In genomic region chr1:190171750-190172149, GRCm38 (mm10) we compare ENCODE assay signal across 8 mouse cellular contexts. TPM values are rescaled to one million over a fixed set of nuclear protein-coding genes. Genes with fewer than 3 reads are reported as not detected.
DNase-seq lines count a peak whose midpoint lies in the region; ATAC-seq and TF ChIP-seq lines count a peak whose summit lies in the region.
"Had no signal": no experiment of that assay in that cellular context is flagged by ENCODE, and none has a peak within 500 bp of the region (broad histone marks: within the 10 kb centered on the region; RNA-seq: fewer than 3 reads in every experiment).

No protein-coding gene starts in this region.

- TF ChIP-seq POLR2A in liver, adult 2 months (IDR thresholded peaks at IDR 0.05; ENCODE audit: extremely low read depth, insufficient read depth, low read length), result peak; percentile 57; the same call in 1 of the 2 replicates

- peaks cover 20% of the 10 kb centered on the region for H3K79me2 ChIP-seq in liver, adult 2 months (ENCODE audit: control insufficient read depth, insufficient read depth, low read length)

- no peaks in the 10 kb centered on the region for H3K9me3 ChIP-seq in forebrain, postnatal 0 days (ENCODE audit: low read length)
- no peaks in the 10 kb centered on the region for H3K9me3 ChIP-seq in intestine, postnatal 0 days (ENCODE audit: control insufficient read depth)
- no peaks in the 10 kb centered on the region for H3K9me3 ChIP-seq in neural tube, embryonic 13.5 days

- H3K27me3 ChIP-seq in liver, adult 2 months (ENCODE audit: control insufficient read depth, insufficient read depth, low read length), result no peaks in the 10 kb centered on the region
- peaks cover 54% of the 10 kb centered on the region for H3K27me3 ChIP-seq in forebrain, postnatal 0 days (ENCODE audit: insufficient read depth, low read length)
- H3K27me3 ChIP-seq in intestine, postnatal 0 days (replicated peaks; ENCODE audit: control insufficient read depth, insufficient read depth, low read length), result peaks cover 63% of the 10 kb centered on the region
- peaks cover 57% of the 10 kb centered on the region for H3K27me3 ChIP-seq in neural tube, embryonic 13.5 days

- H3K9ac ChIP-seq in liver, adult 2 months (ENCODE audit: low read depth, low read length), result peak overlapping the region; percentile 89
- H3K9ac ChIP-seq in forebrain, postnatal 0 days, result no peak overlapping the region
- no peak overlapping the region for H3K9ac ChIP-seq in intestine, postnatal 0 days (ENCODE audit: low read depth, low read length)
- no peak overlapping the region; the same call in 1 of the 2 replicates for H3K9ac ChIP-seq in neural tube, embryonic 13.5 days

- 3% methylated on average over 12 of the region's 12 CpGs for WGBS in liver, adult 2 months
- 3% methylated on average over 12 of the region's 12 CpGs for WGBS in forebrain, postnatal 0 days
- 2% methylated on average over 12 of the region's 12 CpGs for WGBS in intestine, postnatal 0 days
- whole genome bisulfite sequencing in neural tube, embryonic 13.5 days, result under 1% methylated on average over 12 of the region's 12 CpGs

- no peak for TF ChIP-seq CTCF in liver, adult 2 months (IDR thresholded peaks at IDR 0.05; ENCODE audit: low read depth, low read length)
- no peak for TF ChIP-seq CTCF in forebrain, postnatal 0 days (IDR thresholded peaks at IDR 0.05; ENCODE audit: low read depth)
- TF ChIP-seq CTCF in intestine, postnatal 0 days (IDR thresholded peaks at IDR 0.05; ENCODE audit: low read depth), result no peak

- DNase-seq in liver, adult 2 months (ENCODE audit: extremely low read depth, low read depth, low spot score), result peak; percentile 74
- DNase-seq in liver (no peak), adipocyte (ENCODE audit: low spot score) (no peak)
- no peak for DNase-seq in forebrain, postnatal 0 days

- ATAC-seq in forebrain, postnatal 0 days, result no peak
- ATAC-seq in intestine, postnatal 0 days, result no peak
- ATAC-seq in neural tube, embryonic 13.5 days (ENCODE audit: low read depth), result no peak
- ATAC-seq in frontal cortex, adult (ENCODE audit: low TSS enrichment), result no peak

- H3K4me3 ChIP-seq in liver, adult 2 months (ENCODE audit: insufficient read depth, low read depth, low read length), result peak overlapping the region; percentile 86
- H3K4me3 ChIP-seq in forebrain, postnatal 0 days (ENCODE audit: low read depth, low read length), result peak overlapping the region; percentile 58; the same call in 1 of the 2 replicates
- no peak overlapping the region for H3K4me3 ChIP-seq in intestine, postnatal 0 days (ENCODE audit: low read depth, low read length)
- H3K4me3 ChIP-seq in neural tube, embryonic 13.5 days, result peak overlapping the region; percentile 63

- peak overlapping the region; percentile 94 for H3K27ac ChIP-seq in liver, adult 2 months (replicated peaks; ENCODE audit: insufficient read depth, low read depth, low read length)
- no peak overlapping the region for H3K27ac ChIP-seq in forebrain, postnatal 0 days (ENCODE audit: low read depth, low read length)
- H3K27ac ChIP-seq in intestine, postnatal 0 days (ENCODE audit: low read depth, low read length), result no peak overlapping the region
- H3K27ac ChIP-seq in neural tube, embryonic 13.5 days (replicated peaks), result no peak overlapping the region
- H3K27ac ChIP-seq: kidney, postnatal 0 days had no signal

- H3K4me2 ChIP-seq in forebrain, postnatal 0 days (ENCODE audit: low read depth), result 0 out of 2 replicates have a peak overlapping the region, but pooled peaks have one; percentile 97
- H3K4me2 ChIP-seq in intestine, postnatal 0 days (replicated peaks; ENCODE audit: low read depth), result 0 out of 2 replicates have a peak overlapping the region, but pooled peaks have one; percentile 7
- peak overlapping the region; percentile 83 for H3K4me2 ChIP-seq in neural tube, embryonic 13.5 days

- no peaks in the 10 kb centered on the region for H3K36me3 ChIP-seq in liver, adult 2 months (ENCODE audit: control insufficient read depth, insufficient read depth, low read length)
- H3K36me3 ChIP-seq in forebrain, postnatal 0 days (ENCODE audit: insufficient read depth), result no peaks in the 10 kb centered on the region
- H3K36me3 ChIP-seq in intestine, postnatal 0 days (ENCODE audit: control insufficient read depth, insufficient read depth), result no peaks in the 10 kb centered on the region
- no peaks in the 10 kb centered on the region for H3K36me3 ChIP-seq in neural tube, embryonic 13.5 days

- peaks cover 6% of the 10 kb centered on the region for H3K4me1 ChIP-seq in liver, adult 2 months (ENCODE audit: control insufficient read depth, insufficient read depth, low read length)
- 0 out of 2 replicates have a peak, but pooled peaks cover 8% of the 10 kb centered on the region for H3K4me1 ChIP-seq in forebrain, postnatal 0 days (ENCODE audit: insufficient read depth)
- H3K4me1 ChIP-seq in intestine, postnatal 0 days (replicated peaks; ENCODE audit: control insufficient read depth, insufficient read depth, low read length), result no peaks in the 10 kb centered on the region; the same call in 1 of the 2 replicates
- peaks cover 74% of the 10 kb centered on the region for H3K4me1 ChIP-seq in neural tube, embryonic 13.5 days (replicated peaks)

RNA-seq across cellular contexts. Expression of gene Prox1, which starts 1.2 kb away (rescaled TPM):
- total RNA-seq in liver, adult 2 months (2014; rRNA removed), result 20.1 and 27.1 TPM in 2 replicates
- polyA plus RNA-seq in liver, adult 2 months (2012; rRNA removed), result 22.2 and 23.0 TPM in 2 replicates
- total RNA-seq in forebrain, postnatal 0 days (2014; rRNA removed), result 13.4 and 24.8 TPM in 2 replicates
- 6.2 and 16.2 TPM in 2 replicates for polyA plus RNA-seq in forebrain, postnatal 0 days (2015; fragmentation: Nextera tagmentation; extraction: Ambion mirVana)
- 1.4 and 1.5 TPM in 2 replicates for polyA plus RNA-seq in intestine, postnatal 0 days (2015; fragmentation: Nextera tagmentation; extraction: Ambion mirVana)
- polyA plus RNA-seq in neural tube, embryonic 13.5 days (2015; fragmentation: Nextera tagmentation; extraction: Ambion mirVana), result 12.4 and 15.0 TPM in 2 replicates

Comparison
In these comparisons a context has a peak if more than half of its experiments do, and no peak if none do; other contexts are left out.
1. H3K4me2 ChIP-seq: peak in every context shown above with its lines; median percentile 97 in forebrain, postnatal 0 days; 83 in neural tube, embryonic 13.5 days; 7 in intestine, postnatal 0 days.